Mouse (Mus musculus): ENCODE measurements around the gene Usp1.

DNA sequence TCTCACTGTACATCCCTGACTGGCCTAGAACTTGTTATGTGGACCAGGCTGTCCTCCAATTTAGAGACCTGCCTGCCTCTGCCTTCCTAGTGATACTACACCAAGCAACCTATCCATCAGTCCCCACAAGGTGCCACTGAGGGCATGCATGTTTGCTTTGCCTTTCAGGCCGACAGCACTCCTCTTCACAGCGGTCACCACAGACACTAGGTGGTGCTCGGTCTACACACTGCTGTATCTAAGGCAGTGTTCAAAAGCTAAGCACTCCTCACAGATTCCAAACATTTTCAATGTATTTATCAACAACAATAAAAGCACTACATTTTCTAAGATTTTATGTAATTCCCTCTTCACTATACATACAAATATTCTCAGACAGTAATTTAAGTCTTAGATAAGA, 46.3 kb downstream of the Usp1 start:
- TF ChIP-seq POLR2A (IDR thresholded peaks at IDR 0.05; ENCODE audit: insufficient read depth, low read depth, low read length) (no peak), CTCF (IDR thresholded peaks at IDR 0.05) (peak; percentile 49), EP300 (IDR thresholded peaks at IDR 0.05; ENCODE audit: insufficient read depth, low read depth, low read length) (no peak)

Measured in heart, adult 2 months (tissue).